Mouse (Mus musculus) bone marrow, adult 2 months (tissue): ENCODE results near the gene Epdr1. TPM values are rescaled to one million over a fixed set of nuclear protein-coding genes. Genes with fewer than 3 reads are reported as not detected.

Experiments
- H3K27ac ChIP-seq: fragments of 200-500 bp; 2 replicates; pipeline ENCODE4 v1.5.1; 2012; ENCODE audit warnings: low read depth, mild to moderate bottlenecking, control low read depth, inconsistent platforms, low read length; ENCODE audit not compliant: control insufficient read depth, poor library complexity, insufficient read depth
- H3K4me1 ChIP-seq: fragments of 200-500 bp; 2 replicates; pipeline ENCODE4 v1.6.1; 2011; ENCODE audit warnings: low read length; ENCODE audit not compliant: control insufficient read depth, insufficient read depth
- H3K4me3 ChIP-seq: fragments of 200-500 bp; replicated peaks from 2 replicates; pipeline ENCODE3; 2011; ENCODE audit warnings: mild to moderate bottlenecking, low read depth, low read length, control low read depth; ENCODE audit not compliant: control insufficient read depth
- CTCF ChIP-seq: fragments of 200-500 bp; IDR thresholded peaks from 2 replicates; pipeline ENCODE4 v1.5.1; 2011; ENCODE audit warnings: low read length, control low read depth; ENCODE audit not compliant: control insufficient read depth, insufficient read depth
- POLR2A ChIP-seq: fragments of 200-500 bp; IDR thresholded peaks from 2 replicates; pipeline ENCODE4 v1.6.1; 2011; ENCODE audit warnings: low read depth, mild to moderate bottlenecking, control low read depth, low read length, borderline replicate concordance; ENCODE audit not compliant: control insufficient read depth
- WGBS: fragments of 180-500 bp; shearing (Covaris S2); methylation state at CpG from one replicate; pipeline ENCODE4 v1.1.7; 2018; 5-methylcytosine and 5-hydroxymethylcytosine counted together
- polyA plus RNA-seq: library from polyadenylated mRNA; stranded (reverse); fragments of >200 nt; gene quantifications from 2 replicates; pipeline ENCODE4 v1.2.4, GENCODE M21; 2011; ENCODE audit warnings: low replicate concordance; ENCODE audit not compliant: missing spikeins, insufficient read depth, insufficient read length

Gene Epdr1
- polyA plus RNA-seq: 3.1 and 11.8 TPM in 2 replicates

GRCm38 (mm10) chr13:19619216-19619927, at the start of gene Epdr1:
Gene Epdr1, minus strand, starts transcription at chr13:19619927.
- Histone ChIP-seq H3K4me3 (peak within 1 kb of the TSS; percentile 71), H3K27ac (peak within 1 kb of the TSS; percentile 78), H3K4me1 (no peaks in the 10 kb centered on the region)
- 1% methylated on average over 46 of the region's 46 CpGs for WGBS
- TF ChIP-seq CTCF: peak; percentile 47
- peak; percentile 46; the same call in 1 of the 2 replicates for TF ChIP-seq POLR2A

- H3K4me3 ChIP-seq: no peak overlapping the region
- H3K27ac ChIP-seq: no peak overlapping the region
- H3K4me1 ChIP-seq: no peaks in the 10 kb centered on the region
- WGBS: 80% methylated on average over 4 of the region's 4 CpGs
- TF ChIP-seq POLR2A: no peak
- TF ChIP-seq CTCF: no peak
Measured at GRCm38 (mm10) chr13:19668355-19669140, 48.8 kb upstream of the Epdr1 start.

GRCm38 (mm10) chr13:19652405-19652804, 32.7 kb upstream of the Epdr1 start:
- Histone ChIP-seq H3K4me1 (no peaks in the 10 kb centered on the region), H3K4me3 (no peak overlapping the region), H3K27ac (no peak overlapping the region)
- 69% methylated on average over 2 of the region's 2 CpGs for WGBS
- TF ChIP-seq CTCF: no peak
- no peak for TF ChIP-seq POLR2A

GRCm38 (mm10) chr13:19649824-19650223, 30.1 kb upstream of the Epdr1 start:
- TF ChIP-seq CTCF (no peak), POLR2A (no peak)
- WGBS: 65% methylated on average over 2 of the region's 2 CpGs
- H3K27ac ChIP-seq: no peak overlapping the region

GRCm38 (mm10) chr13:19644225-19644624, 24.5 kb upstream of the Epdr1 start:
- 60% methylated on average over 2 of the region's 2 CpGs for WGBS
- no peak overlapping the region for H3K4me3 ChIP-seq
- no peaks in the 10 kb centered on the region for H3K4me1 ChIP-seq
- H3K27ac ChIP-seq: no peak overlapping the region
- no peak for TF ChIP-seq POLR2A
- TF ChIP-seq CTCF: no peak

More at GRCm38 (mm10) chr13:19649824-19650223, 30.1 kb upstream of the Epdr1 start:
- H3K4me1 ChIP-seq: no peaks in the 10 kb centered on the region
- H3K4me3 ChIP-seq: no peak overlapping the region

GRCm38 (mm10) chr13:19643519-19643918, 23.8 kb upstream of the Epdr1 start:
- Histone ChIP-seq H3K4me1 (no peaks in the 10 kb centered on the region; the same call in 1 of the 2 replicates), H3K4me3 (no peak overlapping the region), H3K27ac (no peak overlapping the region)
- WGBS: 79% methylated on average over 1 of the region's 1 CpGs
- no peak for TF ChIP-seq CTCF
- no peak for TF ChIP-seq POLR2A

- TF ChIP-seq CTCF (no peak), POLR2A (no peak)
- Histone ChIP-seq H3K4me3 (no peak overlapping the region), H3K4me1 (no peaks in the 10 kb centered on the region; the same call in 1 of the 2 replicates), H3K27ac (no peak overlapping the region)
- WGBS: 72% methylated on average over 2 of the region's 2 CpGs
Measured at GRCm38 (mm10) chr13:19640203-19640851, 20.6 kb upstream of the Epdr1 start.

- TF ChIP-seq POLR2A: no peak
- TF ChIP-seq CTCF: no peak
- Histone ChIP-seq H3K4me3 (no peak overlapping the region), H3K4me1 (no peaks in the 10 kb centered on the region; the same call in 1 of the 2 replicates), H3K27ac (no peak overlapping the region)
- WGBS: 33% methylated on average over 4 of the region's 4 CpGs
Measured at GRCm38 (mm10) chr13:19636131-19636530, 16.4 kb upstream of the Epdr1 start.
